Mouse (Mus musculus) testis, postnatal 10 days (tissue): ENCODE measurements around the gene Eml2.
A peak's percentile ranks its signal among the peaks of the same experiment; 100 is the strongest.

Source experiments
- DNase-seq: peaks from one replicate; pipeline ENCODE4 v3.0.0; 2021; ENCODE audit warnings: low spot score

Gene Eml2

DNA sequence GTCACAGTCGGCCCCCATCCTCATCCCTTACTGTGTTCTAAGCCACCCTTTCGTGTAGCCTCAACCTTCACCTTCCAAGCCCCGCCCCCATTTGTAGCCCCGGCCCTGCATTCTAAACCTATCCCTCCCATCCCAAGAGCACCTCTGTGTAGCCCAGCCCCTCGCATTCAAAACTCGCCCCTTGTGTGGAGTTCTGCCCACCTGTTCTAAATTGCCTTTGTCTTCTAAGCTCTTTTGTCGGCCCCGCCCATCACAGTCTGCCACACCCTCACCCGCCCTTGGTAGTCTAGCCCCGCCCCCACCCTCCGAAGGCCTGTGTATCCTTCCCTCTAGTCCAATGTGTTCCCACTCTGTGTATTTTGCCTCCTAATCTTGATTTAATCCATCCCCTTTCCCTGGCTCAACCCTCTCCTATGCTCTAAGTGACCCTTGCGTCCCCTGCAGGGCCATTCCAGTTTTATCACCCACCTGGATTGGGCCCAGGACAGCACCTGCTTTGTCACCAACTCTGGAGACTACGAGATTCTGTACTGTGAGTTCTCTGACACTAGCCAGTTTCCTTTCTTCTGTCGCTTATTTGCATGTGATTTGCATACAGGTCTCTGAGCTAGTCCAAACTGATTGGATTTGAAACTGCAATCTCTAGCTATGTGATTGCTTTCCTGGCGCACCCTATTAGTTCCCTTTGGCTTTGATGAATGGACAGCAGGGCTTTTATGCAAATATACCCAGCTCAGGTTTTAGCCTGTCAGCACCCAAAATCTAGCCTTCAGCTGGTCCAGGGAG, 26.0 kb downstream of the Eml2 start:
- DNase-seq, result no peak

GRCm38 (mm10) chr7:19208201-19208910, 32.1 kb downstream of the Eml2 start:
- no peak for DNase-seq

DNA sequence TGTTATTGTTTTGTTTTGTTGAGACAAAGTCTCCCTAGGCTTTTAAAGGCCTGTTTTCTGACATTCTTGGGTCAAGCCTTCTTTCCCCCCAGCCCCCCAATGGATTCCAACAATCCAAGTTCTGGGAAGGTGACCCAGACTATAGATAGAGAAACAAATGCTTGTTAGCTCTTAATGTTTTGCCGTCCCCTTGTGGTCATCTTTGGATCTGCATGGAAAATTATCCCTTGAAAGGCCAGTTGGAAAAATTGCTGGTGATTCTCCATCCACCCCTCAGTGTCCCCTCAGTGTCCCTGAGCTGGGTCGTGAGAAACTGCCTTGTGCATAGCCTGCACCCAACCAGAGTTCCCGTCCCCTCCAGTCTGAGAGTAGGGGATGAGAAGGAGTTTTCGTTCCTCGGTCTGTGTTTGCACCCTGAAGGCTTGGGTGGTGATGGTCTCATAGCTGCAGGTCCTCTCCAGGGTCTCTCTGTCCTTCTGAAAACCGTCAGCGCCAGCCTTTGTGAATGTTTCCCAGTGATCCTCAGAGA, 32.8 kb downstream of the Eml2 start:
- DNase-seq, result peak; percentile 73

DNA sequence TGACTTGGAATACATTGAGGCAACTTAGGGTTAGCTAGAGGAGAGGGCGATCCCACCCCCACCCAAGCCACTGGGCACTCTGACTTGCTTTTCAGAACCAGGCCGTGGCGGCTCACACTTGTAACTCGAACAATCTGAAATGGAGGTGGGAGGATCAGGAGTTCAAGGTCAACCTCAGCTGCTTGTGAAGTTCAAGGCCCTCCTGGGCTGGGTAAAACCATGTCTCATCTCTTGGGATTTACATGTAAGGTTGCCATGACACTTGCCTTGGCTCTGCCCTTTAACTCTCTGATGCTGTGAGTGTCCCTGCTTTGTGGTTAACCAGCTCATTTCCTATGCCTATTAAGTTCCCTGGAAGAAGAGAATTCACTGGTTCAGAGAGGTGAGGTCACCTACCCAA, 33.3 kb downstream of the Eml2 start:
- DNase-seq, result no peak

- no peak for DNase-seq
Observed at GRCm38 (mm10) chr7:19210010-19210409, 33.8 kb downstream of the Eml2 start.

DNA sequence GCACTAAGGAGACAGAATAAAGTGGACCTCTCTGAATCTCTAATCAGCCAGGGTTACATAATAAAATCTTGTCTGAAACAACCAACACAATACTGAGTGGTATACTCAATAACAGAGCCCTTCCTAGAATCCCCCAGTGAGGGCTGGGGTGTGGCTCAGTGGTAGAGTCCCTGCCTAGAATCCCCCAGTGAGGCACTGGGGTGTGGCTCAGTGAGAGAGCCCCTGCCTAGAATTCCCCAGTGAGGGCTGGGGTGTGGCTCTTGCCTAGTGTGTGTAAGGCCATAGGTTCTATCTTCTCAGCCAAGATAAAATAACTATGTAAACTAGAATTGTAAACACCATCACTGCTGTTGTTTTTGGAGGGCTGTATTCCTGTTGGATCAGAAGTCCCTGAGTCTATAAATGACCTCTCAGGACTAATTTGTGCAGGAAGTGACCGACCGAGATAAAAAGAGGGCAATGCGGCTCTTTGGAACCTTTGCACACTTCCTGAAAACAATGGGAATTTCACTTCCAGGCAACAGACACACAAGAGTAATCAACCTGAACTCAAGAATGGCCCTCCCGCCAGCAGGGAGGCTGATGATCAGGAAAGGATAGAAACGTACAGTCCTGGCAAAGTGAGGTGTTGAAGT, 34.9 kb downstream of the Eml2 start:
- DNase-seq, result no peak

DNA sequence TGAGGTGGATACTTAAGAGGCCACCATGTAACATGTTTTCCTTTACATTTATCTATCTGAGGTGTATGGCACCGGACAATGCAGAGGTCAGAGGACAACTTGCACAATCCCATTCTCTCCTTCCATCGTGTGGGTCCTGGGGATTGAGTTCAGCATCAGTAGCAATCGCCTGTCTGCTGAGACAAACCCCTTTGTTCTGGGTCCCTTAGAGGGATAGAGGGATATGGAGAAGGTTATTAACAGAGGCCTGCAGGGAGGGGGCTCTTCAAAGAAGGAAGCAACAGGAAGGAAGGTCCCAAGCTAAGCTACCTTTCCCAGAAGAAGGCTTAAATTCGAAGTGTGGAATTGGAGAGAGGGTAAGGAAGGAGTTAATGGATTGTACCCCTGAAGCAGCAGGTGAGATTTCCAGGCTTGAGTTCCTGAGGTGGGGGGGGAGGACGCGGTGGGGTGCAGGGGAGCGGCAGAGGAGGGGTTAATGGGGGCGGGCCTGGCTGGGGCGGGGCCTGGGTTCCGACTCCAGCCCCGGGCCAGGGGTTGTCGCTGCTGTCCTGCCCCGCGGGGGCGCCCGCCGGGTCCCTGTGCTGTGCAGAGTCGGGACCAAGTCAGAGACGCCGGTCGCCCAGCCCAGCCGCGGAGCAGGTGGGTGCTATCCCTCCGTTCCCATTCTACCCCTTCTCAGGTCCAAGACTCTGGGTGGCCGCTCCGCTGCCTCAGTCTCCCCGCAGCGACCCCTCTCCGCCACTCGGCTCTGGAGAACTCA, 36.0 kb downstream of the Eml2 start, which contains the start of gene Gpr4:
Gene Gpr4, plus strand, starts transcription at position 543 of the 760 bp plus-strand sequence.
- peak; percentile 62 for DNase-seq

GRCm38 (mm10) chr7:19213385-19213784, 37.2 kb downstream of the Eml2 start:
- no peak for DNase-seq

GRCm38 (mm10) chr7:19214369-19214768, 38.1 kb downstream of the Eml2 start:
- no peak for DNase-seq

- DNase-seq, result no peak
Observed at GRCm38 (mm10) chr7:19214940-19215339, 38.7 kb downstream of the Eml2 start.

- DNase-seq, result no peak
Observed at GRCm38 (mm10) chr7:19217492-19217891, 41.3 kb downstream of the Eml2 start.

GRCm38 (mm10) chr7:19217944-19218343, 41.7 kb downstream of the Eml2 start:
- no peak for DNase-seq

- DNase-seq, result no peak
Observed at GRCm38 (mm10) chr7:19220061-19220460, 43.8 kb downstream of the Eml2 start.

DNA sequence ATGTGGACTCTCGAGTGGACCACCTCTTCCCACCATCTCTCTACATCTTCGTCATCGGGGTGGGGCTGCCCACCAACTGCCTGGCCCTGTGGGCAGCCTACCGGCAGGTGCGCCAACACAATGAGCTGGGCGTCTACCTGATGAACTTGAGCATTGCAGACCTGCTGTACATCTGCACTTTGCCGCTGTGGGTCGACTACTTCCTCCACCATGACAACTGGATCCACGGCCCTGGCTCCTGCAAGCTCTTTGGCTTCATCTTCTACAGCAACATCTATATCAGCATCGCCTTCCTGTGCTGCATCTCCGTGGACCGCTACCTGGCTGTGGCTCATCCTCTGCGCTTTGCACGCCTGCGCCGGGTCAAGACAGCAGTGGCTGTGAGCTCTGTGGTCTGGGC, 46.0 kb downstream of the Eml2 start:
- DNase-seq, result no peak

- DNase-seq, result no peak
Observed at GRCm38 (mm10) chr7:19222875-19223274, 46.7 kb downstream of the Eml2 start.

- DNase-seq, result no peak
Observed at GRCm38 (mm10) chr7:19224933-19225332, 48.7 kb downstream of the Eml2 start.

DNA sequence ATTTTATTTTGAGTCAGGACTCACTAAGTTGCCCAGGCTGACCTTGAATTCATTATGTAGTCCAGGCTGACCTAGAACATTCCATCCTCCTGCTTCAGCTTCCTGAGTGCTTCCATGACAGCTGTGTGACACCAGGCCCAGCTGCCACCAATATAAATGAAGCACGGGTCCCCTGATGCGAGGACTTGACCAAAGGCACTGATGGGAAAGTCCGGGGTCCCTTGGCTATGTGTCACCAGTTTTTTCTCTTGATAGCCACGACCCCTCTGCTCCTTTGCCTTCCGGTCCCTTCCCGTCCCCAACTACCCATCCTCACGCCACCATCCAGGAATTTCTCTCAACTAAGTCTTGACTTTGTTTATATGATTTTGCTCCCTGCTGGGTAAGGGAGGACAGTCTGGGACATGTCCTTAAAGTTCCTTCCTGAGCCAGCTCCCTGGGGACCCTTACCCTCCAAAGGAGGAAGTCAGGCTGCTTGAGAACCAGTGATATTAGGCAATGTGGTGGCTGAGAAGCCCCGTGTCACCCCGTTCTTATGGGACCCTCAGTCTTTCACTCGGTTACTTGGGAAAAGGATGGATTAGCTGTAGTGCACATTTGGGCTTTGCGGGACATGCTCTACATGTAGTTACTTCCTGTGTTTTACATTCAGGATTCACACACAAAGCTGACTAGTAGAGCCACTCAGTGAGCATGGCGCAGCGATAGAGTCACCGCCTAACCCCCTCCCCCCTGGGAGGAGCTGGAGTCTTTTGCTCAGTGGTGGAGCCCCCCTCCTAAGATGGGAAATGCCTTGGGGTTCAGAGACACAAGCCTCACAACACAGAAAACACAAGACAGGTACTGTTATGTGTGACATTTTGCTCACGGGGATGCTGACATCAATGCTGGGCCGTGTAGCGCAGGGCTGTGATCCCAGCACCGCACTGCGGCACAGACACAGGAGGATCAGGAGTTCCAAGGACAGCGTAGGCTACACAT, 50.9 kb downstream of the Eml2 start:
- DNase-seq, result peak; percentile 50

GRCm38 (mm10) chr7:19227883-19228792, 51.9 kb downstream of the Eml2 start, which contains the start of gene Opa3:
Gene Opa3, plus strand, starts transcription at chr7:19228334.
- DNase-seq, result peak; percentile 98

DNA sequence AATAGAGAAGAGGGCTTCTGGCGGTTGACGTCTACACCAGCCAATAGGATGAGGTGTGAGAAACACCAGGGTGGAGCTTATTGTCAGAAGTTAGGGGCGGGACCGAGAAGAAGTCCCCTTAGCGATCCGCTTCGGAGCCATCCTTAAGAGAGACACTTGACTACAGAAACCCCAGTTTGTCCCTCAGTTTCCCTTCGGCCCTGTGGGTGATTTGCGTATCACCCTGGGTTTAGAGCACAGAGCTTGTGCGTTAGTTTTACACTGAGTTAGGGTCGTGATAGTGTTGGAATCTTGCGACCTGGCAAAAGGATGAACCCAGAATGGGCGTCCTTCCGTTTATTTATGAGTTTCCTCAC, 52.5 kb downstream of the Eml2 start:
- no peak for DNase-seq

- DNase-seq, result no peak
Observed at GRCm38 (mm10) chr7:19229404-19229803, 53.2 kb downstream of the Eml2 start.
